Mouse (Mus musculus): ENCODE data around the gene Isoc2a.

- TF ChIP-seq POLR2A (IDR thresholded peaks at IDR 0.05; ENCODE audit: low read depth, low read length) (no peak), CTCF (IDR thresholded peaks at IDR 0.05; ENCODE audit: extremely low read depth, insufficient read depth, insufficient read length, insufficient replicate concordance) (no peak)
Measured at GRCm38 (mm10) chr7:4920976-4921823, 44.2 kb downstream of the Isoc2a start.

Measured in spleen, adult 2 months (tissue).